Mouse (Mus musculus) ES-Bruce4 (cell line): ENCODE results near the gene Kin. TPM values are rescaled to one million over a fixed set of nuclear protein-coding genes. Genes with fewer than 3 reads are reported as not detected.

Source experiments
- H3K27ac ChIP-seq: 2 replicates; pipeline ENCODE4 v1.5.1; 2012; ENCODE audit warnings: low read length, inconsistent platforms; ENCODE audit not compliant: insufficient read depth
- H3K27me3 ChIP-seq: 2 replicates; pipeline ENCODE4 v1.6.1; 2012; ENCODE audit warnings: mild to moderate bottlenecking, low read length, inconsistent platforms; ENCODE audit not compliant: control insufficient read depth, poor library complexity, insufficient read depth, severe bottlenecking
- H3K36me3 ChIP-seq: 2 replicates; pipeline ENCODE4 v1.6.1; 2012; ENCODE audit warnings: inconsistent platforms, mild to moderate bottlenecking, low read length, moderate library complexity; ENCODE audit not compliant: control insufficient read depth, poor library complexity, insufficient read depth, severe bottlenecking
- H3K4me1 ChIP-seq: one replicate; pipeline ENCODE4 v1.8.1; 2011; ENCODE audit warnings: low read length; ENCODE audit not compliant: control insufficient read depth, insufficient read depth
- H3K4me3 ChIP-seq: 2 replicates; pipeline ENCODE4 v1.5.1; 2011; ENCODE audit warnings: low read depth, mild to moderate bottlenecking, low read length
- H3K9ac ChIP-seq: 2 replicates; pipeline ENCODE4 v1.6.1; 2012; ENCODE audit warnings: low read depth, mild to moderate bottlenecking, inconsistent platforms; ENCODE audit not compliant: poor library complexity, severe bottlenecking
- H3K9me3 ChIP-seq: replicated peaks from 2 replicates; pipeline ENCODE4 v1.6.1; 2012; ENCODE audit warnings: mild to moderate bottlenecking, low read length, inconsistent platforms; ENCODE audit not compliant: control insufficient read depth, poor library complexity, insufficient read depth, severe bottlenecking
- CTCF ChIP-seq: IDR thresholded peaks from one replicate; pipeline ENCODE4 v1.8.1; 2011; ENCODE audit warnings: low read depth, low read length
- EP300 ChIP-seq: IDR thresholded peaks from 2 replicates; pipeline ENCODE4 v1.6.1; 2011; ENCODE audit warnings: low read depth, low read length; ENCODE audit not compliant: insufficient read depth
- POLR2A ChIP-seq: IDR thresholded peaks from one replicate; pipeline ENCODE4 v1.8.1; 2011; ENCODE audit warnings: low read length; ENCODE audit not compliant: insufficient read depth
- polyA plus RNA-seq: library from polyadenylated mRNA; stranded (reverse); fragments of >200 nt; gene quantifications from 2 replicates; pipeline ENCODE4 v1.2.4, GENCODE M21; 2011; ENCODE audit warnings: low read depth; ENCODE audit not compliant: missing spikeins, insufficient read depth, insufficient read length

Gene Kin
- polyA plus RNA-seq, 1 experiment = 29.6 TPM

DNA sequence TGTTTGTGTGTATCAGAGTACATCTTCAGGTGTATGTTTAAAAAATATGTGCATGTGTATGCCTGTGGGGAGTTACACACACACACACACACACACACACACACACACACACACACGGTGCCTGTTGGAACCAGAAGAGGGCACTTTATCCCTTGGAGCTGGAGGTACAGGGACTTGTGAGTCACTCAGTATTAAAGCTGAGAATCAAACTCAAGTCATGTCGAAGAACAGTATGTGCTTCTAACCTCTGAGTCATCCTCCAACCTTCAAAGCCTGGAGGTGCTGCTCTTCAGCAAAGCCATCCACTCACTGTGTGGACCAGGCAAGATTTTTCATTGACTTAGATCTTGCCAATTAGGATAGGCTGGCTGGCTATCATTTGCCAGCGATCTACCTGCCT, 41.4 kb downstream of the Kin start:
- no peak overlapping the region for H3K9ac ChIP-seq
- H3K27ac ChIP-seq = no peak overlapping the region
- H3K4me3 ChIP-seq = no peak overlapping the region
- no peaks in the 10 kb centered on the region for H3K9me3 ChIP-seq
- no peaks in the 10 kb centered on the region for H3K4me1 ChIP-seq
- TF ChIP-seq CTCF (no peak), POLR2A (no peak), EP300 (no peak)
- H3K36me3 ChIP-seq = no peaks in the 10 kb centered on the region
- H3K27me3 ChIP-seq = no peaks in the 10 kb centered on the region

DNA sequence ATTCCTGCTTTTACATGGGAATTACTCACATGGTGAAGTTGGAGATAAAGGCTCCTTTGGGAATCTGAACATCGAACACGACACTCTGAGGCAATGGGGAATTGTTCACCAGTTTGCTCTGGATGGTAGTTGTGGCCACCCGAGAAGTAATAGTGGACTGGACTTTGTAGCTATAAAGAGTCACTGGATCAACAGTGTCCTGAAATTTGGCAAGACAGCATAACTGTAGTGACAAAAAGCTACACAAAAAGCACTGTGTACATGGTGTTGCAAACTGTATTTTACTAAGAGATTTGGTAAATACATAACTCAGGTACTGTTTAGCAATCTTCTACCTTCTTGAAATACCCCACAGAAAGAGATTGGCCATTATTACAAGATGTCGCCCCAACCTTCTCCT, 45.7 kb downstream of the Kin start:
- Histone ChIP-seq H3K4me1 (no peaks in the 10 kb centered on the region), H3K9me3 (no peaks in the 10 kb centered on the region), H3K27me3 (no peaks in the 10 kb centered on the region), H3K4me3 (no peak overlapping the region), H3K9ac (no peak overlapping the region), H3K36me3 (no peaks in the 10 kb centered on the region), H3K27ac (no peak overlapping the region)
- TF ChIP-seq POLR2A (no peak), EP300 (no peak), CTCF (no peak)

DNA sequence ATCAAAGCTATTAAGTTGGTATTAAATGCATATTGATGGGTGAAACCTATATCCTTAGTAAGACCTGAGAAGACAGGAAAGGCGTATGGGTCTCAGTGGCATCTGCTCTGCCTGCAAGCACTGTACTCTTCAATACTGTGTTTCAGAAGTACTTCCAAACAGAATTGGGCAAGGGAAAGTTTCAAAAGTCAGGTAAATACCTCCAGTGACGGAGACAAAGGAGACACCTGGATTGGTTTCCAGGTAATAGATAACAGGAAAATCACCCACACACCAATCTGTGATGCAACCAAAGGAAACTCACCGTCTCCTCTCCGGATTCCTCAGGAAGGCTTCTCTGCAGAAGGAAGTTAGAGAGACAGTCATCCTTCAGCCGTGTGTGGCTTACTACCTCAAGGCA, 47.1 kb downstream of the Kin start:
- Histone ChIP-seq H3K4me3 (no peak overlapping the region), H3K4me1 (no peaks in the 10 kb centered on the region), H3K27ac (no peak overlapping the region), H3K9me3 (no peaks in the 10 kb centered on the region), H3K36me3 (no peaks in the 10 kb centered on the region), H3K9ac (no peak overlapping the region), H3K27me3 (no peaks in the 10 kb centered on the region)
- TF ChIP-seq CTCF = no peak
- no peak for TF ChIP-seq EP300
- TF ChIP-seq POLR2A = no peak

DNA sequence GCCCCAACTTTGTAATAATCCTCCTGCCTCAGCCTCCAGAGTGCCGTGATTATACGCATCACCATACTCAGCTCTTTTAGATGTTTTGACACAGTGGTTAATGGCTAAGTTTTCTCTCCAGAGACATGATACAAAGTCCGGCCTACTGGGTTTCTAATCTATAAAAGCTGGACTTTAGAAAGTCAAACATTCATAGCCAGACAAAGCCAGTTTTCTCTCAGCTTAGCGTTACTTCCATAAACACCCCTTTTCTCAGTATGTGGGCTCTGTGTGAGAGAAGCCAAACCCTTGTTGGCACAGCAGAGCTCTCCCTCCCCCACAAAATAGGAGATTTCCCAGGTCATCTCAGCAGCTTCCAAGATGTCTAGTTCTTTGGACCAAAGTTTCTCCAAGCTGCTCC, 48.2 kb downstream of the Kin start:
- no peak for TF ChIP-seq POLR2A
- TF ChIP-seq EP300 = no peak
- TF ChIP-seq CTCF = no peak
- Histone ChIP-seq H3K27me3 (no peaks in the 10 kb centered on the region), H3K4me3 (no peak overlapping the region), H3K27ac (no peak overlapping the region), H3K36me3 (no peaks in the 10 kb centered on the region), H3K9ac (no peak overlapping the region), H3K4me1 (no peaks in the 10 kb centered on the region), H3K9me3 (no peaks in the 10 kb centered on the region)

DNA sequence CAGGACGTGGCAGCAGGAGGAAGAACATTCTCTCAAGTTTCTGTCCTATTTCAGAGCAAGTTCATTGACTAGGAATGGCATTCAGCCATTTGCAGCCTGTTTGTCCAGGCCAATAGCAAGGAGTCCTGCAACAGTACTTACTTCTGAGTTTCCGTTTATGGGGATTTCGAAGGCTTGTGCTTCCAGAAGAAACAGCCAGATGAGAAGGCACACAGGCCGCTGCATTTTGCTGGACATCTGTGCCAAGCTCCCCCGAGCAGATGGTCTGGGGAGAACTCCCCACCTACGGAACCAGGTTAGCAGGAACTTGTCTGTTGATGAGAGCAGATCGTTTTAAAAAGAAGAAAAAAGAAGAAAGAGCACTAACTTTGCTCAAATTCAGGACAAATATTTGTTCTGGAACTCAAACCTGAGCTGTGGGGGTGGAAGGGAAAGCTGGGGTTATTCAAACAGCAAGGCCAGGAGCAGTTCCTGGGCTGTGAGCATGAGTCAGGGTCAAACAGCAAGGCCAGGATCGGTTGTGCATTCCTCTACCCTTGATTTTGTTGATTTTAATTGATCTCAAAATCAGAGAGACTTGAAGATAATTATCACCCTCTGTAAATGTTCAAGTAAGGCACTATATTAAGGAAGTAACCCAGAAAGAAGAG, 50.1 kb downstream of the Kin start:
- H3K4me3 ChIP-seq = no peak overlapping the region
- no peaks in the 10 kb centered on the region for H3K9me3 ChIP-seq
- H3K27ac ChIP-seq = no peak overlapping the region
- H3K9ac ChIP-seq = no peak overlapping the region
- no peaks in the 10 kb centered on the region for H3K27me3 ChIP-seq
- TF ChIP-seq POLR2A = no peak
- no peak for TF ChIP-seq CTCF
- TF ChIP-seq EP300 = no peak
- H3K4me1 ChIP-seq = no peaks in the 10 kb centered on the region
- no peaks in the 10 kb centered on the region for H3K36me3 ChIP-seq

DNA sequence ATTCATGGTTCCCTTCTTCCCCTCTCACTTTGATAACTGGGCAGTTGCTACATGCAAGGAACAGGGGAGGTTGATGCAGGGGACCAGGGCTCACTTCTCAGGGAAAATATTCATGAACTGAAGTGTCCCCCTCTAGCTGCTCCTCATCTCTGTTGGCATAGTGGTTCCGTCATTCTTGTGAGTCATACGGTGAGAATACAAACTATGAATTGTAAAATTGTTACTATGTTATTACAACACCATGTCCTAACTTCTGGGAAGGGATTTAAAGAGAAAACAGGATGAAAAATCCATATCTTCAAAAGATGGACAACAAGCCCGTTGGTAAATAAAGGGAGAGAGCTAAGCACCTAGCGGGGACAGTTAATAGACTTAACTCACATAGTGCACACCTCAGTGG, 50.9 kb downstream of the Kin start, which contains the start of gene Itih2:
TSS of gene Itih2 (minus strand) at position 101 of the 400 bp plus-strand sequence.
- H3K9me3 ChIP-seq = no peaks in the 10 kb centered on the region
- H3K36me3 ChIP-seq = no peaks in the 10 kb centered on the region
- H3K9ac ChIP-seq = no peak within 1 kb of the TSS
- no peaks in the 10 kb centered on the region for H3K27me3 ChIP-seq
- no peak within 1 kb of the TSS for H3K4me3 ChIP-seq
- H3K27ac ChIP-seq = no peak within 1 kb of the TSS
- H3K4me1 ChIP-seq = no peaks in the 10 kb centered on the region
- TF ChIP-seq POLR2A = no peak
- no peak for TF ChIP-seq CTCF
- no peak for TF ChIP-seq EP300
